Mouse (Mus musculus) gastrocnemius, postnatal 14 days (tissue): Measurements from ENCODE around the gene Cds1. TPM values are rescaled to one million over a fixed set of nuclear protein-coding genes. Genes with fewer than 3 reads are reported as not detected.

ENCODE experiments used
- DNase-seq: peaks from one replicate; pipeline ENCODE4 v3.0.0; 2021; ENCODE audit warnings: mixed read lengths
- intact Hi-C: fragments of 180-260 bp; cut with DNase I; formaldehyde crosslinking; loops from one replicate; pipeline ENCODE4 v1.15.1; 2025; ENCODE audit warnings: low total_unique reads
- long read RNA-seq, 2 experiments: library from polyadenylated mRNA; stranded (forward); transcript quantifications; one replicate each; pipeline ENCODE4 v2.0.0; 2021
- total RNA-seq, 2 experiments: library from RNA; stranded (reverse); gene quantifications; 2 replicates each; pipeline ENCODE4 v1.2.3; 2021

Gene Cds1
- 1 to 10 TPM in 1 of 2 experiments, under 1 TPM in 1; 0.86 to 1.1 TPM for total RNA-seq
- long read RNA-seq, experiment 1 = 0 reads
- long read RNA-seq, experiment 2, partial matches to known transcripts = 0 of 3 reads
- long read RNA-seq, experiment 2, other reads (novel, unspliced or antisense) = 3 of 3 reads

GRCm38 (mm10) chr5:101764554-101765347 lies at the start of gene Cds1:
Cds1 (plus strand) TSS chr5:101765130.
- intact Hi-C loops = no loop called here
- DNase-seq = peak; percentile 64

DNA sequence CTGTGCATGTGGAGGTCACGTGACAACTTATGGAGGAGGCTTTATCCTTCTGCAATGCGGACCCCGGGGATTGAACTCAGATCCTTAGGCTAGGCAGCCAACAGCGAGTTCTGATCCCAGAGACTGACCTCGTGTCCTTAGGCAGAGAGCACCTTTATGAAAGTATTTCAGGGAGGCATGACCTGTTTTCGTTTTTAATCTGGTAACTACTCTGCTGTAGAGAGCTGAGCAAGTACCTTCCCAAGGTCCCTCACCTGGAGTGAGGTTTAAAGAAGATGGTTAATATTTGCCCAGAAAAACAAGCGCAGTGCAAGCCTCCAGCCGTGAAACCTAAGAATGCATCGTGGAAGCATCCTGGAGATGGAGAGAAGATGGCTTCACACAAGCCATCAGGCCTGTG lies 40.7 kb upstream of the Cds1 start:
- intact Hi-C loops = no loop called here
- DNase-seq = no peak

DNA sequence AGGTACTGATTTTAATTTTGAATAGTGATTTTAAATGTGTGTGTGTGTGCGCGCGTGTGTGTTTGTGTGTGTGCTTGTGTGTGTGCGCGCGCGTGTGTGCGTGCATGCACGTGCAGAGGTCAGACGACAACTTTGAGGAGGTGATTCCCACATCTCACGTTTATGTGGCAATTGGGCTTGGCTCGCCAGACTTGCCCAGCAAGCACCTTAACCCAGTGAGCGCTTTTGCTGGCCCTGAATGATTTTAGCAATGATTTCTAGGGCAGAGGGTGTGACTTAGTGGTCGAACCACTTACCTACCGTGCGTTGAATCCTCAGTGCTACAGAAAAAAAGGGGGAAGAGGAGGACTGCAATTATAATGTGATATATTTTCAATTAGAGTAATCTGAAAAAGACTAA lies 40.2 kb upstream of the Cds1 start:
- intact Hi-C loops = no loop called here

GRCm38 (mm10) chr5:101725703-101726102 lies 39.2 kb upstream of the Cds1 start:
- no peak for DNase-seq
- intact Hi-C loops = no loop called here

More for the DNA sequence above, 40.2 kb upstream of the Cds1 start:
- DNase-seq = no peak

DNA sequence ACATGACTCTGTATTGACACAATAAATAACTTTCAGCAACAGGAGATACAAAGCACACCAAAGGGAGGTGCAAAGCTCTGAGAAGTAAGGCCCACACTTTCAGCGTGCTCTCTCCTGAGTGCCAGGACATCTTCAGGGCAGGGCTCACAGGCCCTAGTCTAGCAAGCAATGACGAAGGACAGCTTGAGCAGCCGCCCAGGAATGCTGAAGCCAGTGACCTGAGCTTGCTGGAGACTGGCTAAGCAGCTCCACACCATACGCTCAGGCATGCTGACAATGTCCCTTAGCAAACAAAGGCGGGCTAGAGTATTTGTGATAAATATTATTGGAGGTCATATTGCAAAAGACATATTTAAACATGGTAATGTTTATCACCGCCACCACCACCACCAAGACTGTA lies 38.6 kb upstream of the Cds1 start:
- DNase-seq = no peak
- intact Hi-C loops = no loop called here

GRCm38 (mm10) chr5:101728304-101728905 lies 36.5 kb upstream of the Cds1 start:
- intact Hi-C loops = no loop called here
- DNase-seq = no peak

DNA sequence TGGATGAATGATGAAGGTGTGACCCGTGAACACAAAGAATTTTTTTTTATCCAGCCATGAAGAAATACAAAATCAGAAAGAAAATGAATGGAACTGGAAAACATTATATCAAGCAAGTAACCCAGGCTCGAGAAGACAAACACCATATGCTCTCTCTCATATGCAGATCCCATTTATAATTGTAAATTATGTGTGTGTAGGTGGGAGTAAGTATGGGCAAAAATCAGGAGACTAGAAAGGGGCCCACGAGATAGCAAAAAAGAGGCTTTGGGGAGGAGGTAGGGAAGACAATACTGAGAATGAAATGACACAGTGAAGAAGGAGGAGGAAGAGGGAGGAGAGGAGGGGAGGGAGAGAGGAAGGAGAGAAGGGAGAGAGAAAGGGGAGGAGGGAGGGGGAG lies 27.6 kb upstream of the Cds1 start:
- no peak for DNase-seq
- intact Hi-C loops = no loop called here

GRCm38 (mm10) chr5:101740471-101741223 lies 24.3 kb upstream of the Cds1 start:
- no peak for DNase-seq
- intact Hi-C loops = no loop called here

GRCm38 (mm10) chr5:101741224-101741591 lies 23.7 kb upstream of the Cds1 start:
- DNase-seq = no peak
- intact Hi-C loops = no loop called here

DNA sequence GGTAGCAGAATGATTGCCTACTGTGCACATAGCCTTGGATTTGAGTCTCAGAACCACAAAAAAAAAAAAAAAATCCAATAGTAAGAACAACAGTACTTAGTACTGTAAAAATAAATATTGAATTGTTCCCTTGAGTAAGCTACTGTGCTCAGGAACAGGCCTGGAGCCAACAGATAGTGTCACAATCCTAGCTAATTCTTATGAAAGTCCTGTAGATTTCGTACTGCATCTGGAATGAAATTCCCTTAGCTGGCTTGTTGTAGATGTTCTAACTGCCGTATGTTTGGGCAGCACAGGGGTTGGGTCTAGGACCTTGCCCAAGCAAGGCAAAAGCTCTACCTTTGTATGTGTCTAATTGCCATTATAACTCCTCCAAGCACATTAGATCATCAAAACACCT lies 22.9 kb upstream of the Cds1 start:
- intact Hi-C loops = no loop called here
- no peak for DNase-seq

DNA sequence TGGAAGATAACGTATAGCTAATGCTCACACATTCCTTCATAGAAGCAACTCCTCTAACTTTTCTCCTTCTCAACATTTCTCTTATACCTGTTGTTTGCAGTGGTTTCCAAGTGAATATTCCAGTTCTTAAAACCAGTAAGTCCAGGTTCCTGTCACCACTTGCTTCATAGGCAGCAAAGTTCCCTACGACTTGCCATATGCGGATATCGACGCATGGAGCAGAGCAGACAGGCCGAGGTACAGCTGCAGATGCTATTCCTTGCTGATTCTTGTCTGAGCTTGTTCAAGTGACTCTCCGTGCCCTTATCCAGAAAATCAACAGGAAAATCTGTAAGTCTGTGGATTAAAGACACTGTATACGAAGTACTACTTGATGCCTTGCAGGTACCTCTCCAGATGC lies 22.5 kb upstream of the Cds1 start:
- intact Hi-C loops = no loop called here
- DNase-seq = no peak

DNA sequence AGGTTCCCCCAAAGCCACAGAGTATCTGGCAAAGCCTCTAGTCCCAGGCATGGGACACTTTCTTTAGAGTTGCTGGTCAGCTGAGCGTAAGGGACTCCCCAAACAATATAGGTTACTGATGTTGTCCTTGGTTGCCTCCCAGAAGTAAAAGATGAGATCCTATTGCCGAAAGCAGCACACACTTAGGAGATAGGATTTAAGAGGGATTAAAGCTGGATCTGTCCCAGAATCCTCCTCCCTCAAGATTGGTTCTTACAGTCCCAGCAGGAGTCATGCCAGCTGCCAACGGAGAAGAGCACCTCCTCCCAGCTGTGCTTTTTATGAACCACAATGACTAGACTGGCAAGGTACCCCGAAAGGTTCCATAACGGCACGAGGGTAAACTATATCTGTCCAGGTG lies 20.0 kb upstream of the Cds1 start:
- no peak for DNase-seq
- intact Hi-C loops = no loop called here

GRCm38 (mm10) chr5:101753680-101754079 lies 11.2 kb upstream of the Cds1 start:
- no peak for DNase-seq
- intact Hi-C loops = no loop called here

DNA sequence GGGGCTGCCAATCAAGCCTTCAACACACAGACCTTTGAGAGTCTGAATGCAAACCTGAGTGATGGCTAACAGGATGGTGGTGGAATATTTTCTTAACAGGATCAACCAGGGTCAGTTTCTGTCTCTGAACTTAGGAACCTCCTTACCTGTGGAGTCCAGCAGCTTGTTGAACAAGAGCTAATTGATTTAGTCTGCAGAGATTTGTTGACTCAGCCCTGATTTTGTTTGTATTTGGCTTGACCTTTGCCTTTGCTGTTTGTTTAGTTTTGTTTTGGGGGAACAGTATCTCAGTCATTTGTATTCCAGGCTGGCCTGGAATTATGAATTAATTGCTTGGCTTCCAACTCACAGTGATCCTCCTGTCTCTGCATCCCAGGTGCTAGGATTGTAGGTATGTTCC lies 7.3 kb upstream of the Cds1 start:
- intact Hi-C loops = no loop called here
- no peak for DNase-seq

DNA sequence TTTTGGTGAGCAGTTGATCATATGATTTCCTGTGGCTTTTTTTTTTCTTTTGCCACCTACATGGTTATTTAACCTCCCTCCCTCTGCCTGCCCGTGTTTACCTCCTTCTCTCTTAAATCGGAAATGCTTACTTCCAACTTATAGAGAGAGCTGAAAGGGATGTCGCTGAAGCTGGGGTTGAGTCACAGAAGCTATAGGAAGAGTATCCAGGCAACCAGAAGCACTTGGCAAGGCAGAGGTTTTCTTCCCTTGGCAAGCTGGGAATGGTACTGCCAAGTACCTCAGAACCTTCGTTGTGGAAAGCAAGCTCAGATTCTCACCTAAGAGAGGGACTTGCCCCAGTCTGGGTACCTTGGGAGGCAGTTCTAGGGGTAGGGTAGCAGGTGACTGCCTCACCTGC lies 3.2 kb upstream of the Cds1 start:
- intact Hi-C loops = no loop called here
- DNase-seq = no peak

DNA sequence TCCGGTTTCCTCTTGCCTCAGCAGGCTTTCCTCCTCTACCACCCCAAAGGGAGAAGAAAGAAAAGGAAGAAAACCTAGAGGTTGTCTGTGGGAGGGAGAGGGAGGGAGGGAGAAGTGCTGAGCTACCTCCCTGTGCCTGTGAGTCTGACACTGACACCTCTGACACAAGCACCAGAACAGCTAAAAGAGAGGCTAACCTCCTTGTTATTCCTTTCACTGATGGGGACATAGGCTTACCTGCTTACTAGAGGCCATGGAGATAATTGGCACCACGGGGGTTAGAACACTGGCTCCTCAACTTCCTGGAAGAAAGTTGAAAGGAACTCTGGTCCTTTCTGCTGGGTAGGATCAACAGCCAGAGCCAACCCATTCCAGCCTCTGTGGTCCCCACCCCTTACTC lies 1.4 kb upstream of the Cds1 start:
- intact Hi-C loops = no loop called here
- DNase-seq = no peak

DNA sequence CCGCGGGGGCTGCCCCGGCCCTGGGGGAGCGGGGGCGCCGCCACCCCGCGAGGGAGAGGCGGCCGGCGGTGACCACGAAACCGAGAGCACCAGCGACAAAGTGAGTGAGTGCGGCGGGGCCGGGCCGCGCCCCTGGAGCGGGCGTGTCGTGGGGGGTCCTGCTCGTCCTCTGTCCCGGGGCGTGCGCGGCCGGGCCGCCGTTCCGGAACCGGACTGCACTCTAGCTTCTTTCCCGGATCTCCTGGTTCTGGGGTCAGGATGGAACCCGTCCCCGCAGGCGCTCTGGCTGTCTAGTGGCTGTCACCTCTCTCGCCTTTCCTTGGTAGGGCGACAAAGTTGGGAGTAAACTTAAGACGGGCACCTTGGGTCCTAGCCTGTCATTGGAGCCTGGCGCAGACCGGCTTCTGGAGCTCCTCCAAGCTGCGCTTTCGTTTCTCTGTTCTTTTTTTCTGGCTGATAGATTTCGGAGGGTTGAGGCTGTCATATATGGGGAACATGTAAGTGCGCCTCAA lies 516 bp downstream of the Cds1 start:
- peak; percentile 16 for DNase-seq
- intact Hi-C loops = no loop called here

GRCm38 (mm10) chr5:101766248-101766647 lies 1.3 kb downstream of the Cds1 start:
- DNase-seq = no peak
- intact Hi-C loops = no loop called here

GRCm38 (mm10) chr5:101767086-101767485 lies 2.2 kb downstream of the Cds1 start:
- DNase-seq = no peak
- intact Hi-C loops = no loop called here

DNA sequence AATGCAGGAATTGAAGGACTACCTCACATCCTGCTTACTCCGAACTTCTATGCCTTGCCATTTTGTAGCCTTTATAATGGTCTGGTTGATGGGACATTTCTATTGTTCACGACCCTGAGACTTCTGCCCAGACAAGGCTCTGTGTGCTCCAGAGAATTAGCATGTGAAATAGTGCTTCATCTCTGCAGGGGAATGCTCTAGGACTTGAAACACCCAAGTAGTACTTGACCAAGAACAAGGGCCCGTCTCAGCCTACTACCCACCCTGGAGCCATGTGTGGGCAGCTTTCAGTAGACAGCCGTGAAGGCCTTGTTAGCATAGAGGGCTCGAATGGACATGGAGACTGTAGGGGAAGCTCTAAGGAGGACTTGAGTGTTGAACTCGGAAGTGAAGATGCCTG lies 2.6 kb downstream of the Cds1 start:
- intact Hi-C loops = no loop called here
- DNase-seq = no peak
